Mouse (Mus musculus) testis, adult 2 months (tissue): ENCODE measurements at regions not wholly inside any gene's neighbourhood (a gene's known extent, or its start where the extent isn't known, plus 50 kb on each side); places are given as distances from the start of the nearest gene placed in this dataset.
A peak's percentile ranks its signal among the peaks of the same experiment; 100 is the strongest.

Experiments
- H3K27ac ChIP-seq: fragments of 200-500 bp; 2 replicates; pipeline ENCODE4 v1.5.1; 2012; ENCODE audit warnings: low read depth, low read length; ENCODE audit not compliant: control insufficient read depth, insufficient read depth
- H3K27me3 ChIP-seq: fragments of 200-500 bp; 2 replicates; pipeline ENCODE4 v1.6.1; 2012; ENCODE audit warnings: mild to moderate bottlenecking, low read length, moderate library complexity; ENCODE audit not compliant: control insufficient read depth, insufficient read depth
- H3K36me3 ChIP-seq: fragments of 200-500 bp; 2 replicates; pipeline ENCODE4 v1.6.1; 2012; ENCODE audit warnings: mild to moderate bottlenecking, low read length; ENCODE audit not compliant: control insufficient read depth, insufficient read depth
- H3K4me1 ChIP-seq: fragments of 200-500 bp; 2 replicates; pipeline ENCODE4 v1.6.1; 2012; ENCODE audit warnings: low read length; ENCODE audit not compliant: control insufficient read depth, insufficient read depth
- H3K4me3 ChIP-seq: fragments of 200-500 bp; 2 replicates; pipeline ENCODE4 v1.5.1; 2012; ENCODE audit warnings: low read depth, mild to moderate bottlenecking, low read length, moderate library complexity, mixed read lengths; ENCODE audit not compliant: control insufficient read depth
- CTCF ChIP-seq: fragments of 200-500 bp; IDR thresholded peaks from 2 replicates; pipeline ENCODE4 v1.5.1; 2012; ENCODE audit warnings: low read depth, mild to moderate bottlenecking, inconsistent platforms, low read length, moderate library complexity; ENCODE audit not compliant: control insufficient read depth, insufficient read depth, insufficient replicate concordance
- POLR2A ChIP-seq: fragments of 200-500 bp; IDR thresholded peaks from 2 replicates; pipeline ENCODE4 v1.6.1; 2012; ENCODE audit warnings: low read depth, mild to moderate bottlenecking, inconsistent platforms, low read length, moderate library complexity; ENCODE audit not compliant: control insufficient read depth

DNA sequence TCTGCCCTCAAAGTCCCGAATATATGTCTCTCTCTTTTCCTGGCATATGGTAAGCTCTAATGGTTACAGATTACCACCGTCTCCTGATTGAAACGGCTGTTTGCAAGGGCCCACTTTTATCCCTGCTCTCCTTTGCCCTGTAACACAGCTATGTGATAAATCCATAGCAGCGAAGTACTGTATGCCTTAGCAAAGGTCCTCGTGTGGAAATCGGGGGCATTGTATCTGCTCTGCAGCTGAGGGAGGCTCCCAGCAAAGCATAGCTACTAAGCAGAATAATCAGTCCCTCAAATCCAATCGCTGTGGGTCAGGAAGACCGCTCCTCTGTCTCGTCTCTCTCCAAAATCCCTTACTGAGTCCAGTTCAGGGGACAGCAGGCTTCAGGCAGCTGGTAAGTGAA, 331.0 kb upstream of the Onecut1 start:
- no peaks in the 10 kb centered on the region for H3K36me3 ChIP-seq
- no peak for TF ChIP-seq CTCF
- TF ChIP-seq POLR2A: no peak
- H3K27me3 ChIP-seq: no peaks in the 10 kb centered on the region
- no peak overlapping the region for H3K4me3 ChIP-seq
- H3K27ac ChIP-seq: no peak overlapping the region
- no peaks in the 10 kb centered on the region for H3K4me1 ChIP-seq

DNA sequence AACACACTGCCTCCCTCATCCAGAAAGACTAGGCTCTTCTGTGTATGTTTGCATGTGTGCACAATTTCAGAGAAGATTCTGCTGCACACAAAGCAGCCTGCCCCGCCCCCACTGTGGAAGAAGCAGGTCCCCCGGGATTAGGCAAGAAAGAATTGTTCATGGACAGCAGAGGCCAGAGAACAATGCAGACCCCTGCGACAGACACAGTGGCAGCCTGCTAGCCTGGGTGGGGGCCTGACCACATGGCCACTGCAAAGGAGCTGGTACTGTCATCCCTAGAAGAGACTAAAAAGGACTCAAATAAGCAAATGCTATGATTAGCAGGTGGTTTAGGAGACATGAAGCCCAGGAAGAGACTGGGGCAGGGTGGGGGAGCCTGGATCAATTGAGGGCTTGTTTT, 329.7 kb upstream of the Onecut1 start:
- Histone ChIP-seq H3K4me3 (no peak overlapping the region), H3K36me3 (no peaks in the 10 kb centered on the region), H3K27ac (no peak overlapping the region), H3K27me3 (no peaks in the 10 kb centered on the region), H3K4me1 (no peaks in the 10 kb centered on the region)
- TF ChIP-seq POLR2A: no peak
- TF ChIP-seq CTCF: no peak

DNA sequence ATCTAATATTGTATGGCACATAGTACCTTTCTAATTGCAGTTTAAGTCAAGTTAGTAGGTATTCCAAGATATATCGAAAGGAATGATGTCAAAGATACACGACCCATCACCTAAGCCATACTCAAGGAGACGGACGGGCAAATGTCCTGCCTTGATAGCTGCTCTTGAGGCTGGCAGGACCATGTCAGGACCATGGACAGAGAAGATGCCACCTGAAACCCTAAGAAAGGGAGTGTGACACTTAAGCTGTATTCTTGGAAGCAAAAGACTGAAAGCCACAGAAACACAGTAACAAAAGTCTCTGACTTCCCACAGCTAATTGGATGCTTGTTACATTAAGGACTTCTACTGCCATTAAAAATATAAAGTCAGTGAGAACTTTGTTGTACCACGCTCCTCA, 326.7 kb upstream of the Onecut1 start:
- H3K27me3 ChIP-seq: no peaks in the 10 kb centered on the region
- H3K27ac ChIP-seq: no peak overlapping the region
- H3K4me1 ChIP-seq: no peaks in the 10 kb centered on the region
- TF ChIP-seq CTCF: no peak
- TF ChIP-seq POLR2A: no peak
- H3K4me3 ChIP-seq: no peak overlapping the region
- no peaks in the 10 kb centered on the region for H3K36me3 ChIP-seq

DNA sequence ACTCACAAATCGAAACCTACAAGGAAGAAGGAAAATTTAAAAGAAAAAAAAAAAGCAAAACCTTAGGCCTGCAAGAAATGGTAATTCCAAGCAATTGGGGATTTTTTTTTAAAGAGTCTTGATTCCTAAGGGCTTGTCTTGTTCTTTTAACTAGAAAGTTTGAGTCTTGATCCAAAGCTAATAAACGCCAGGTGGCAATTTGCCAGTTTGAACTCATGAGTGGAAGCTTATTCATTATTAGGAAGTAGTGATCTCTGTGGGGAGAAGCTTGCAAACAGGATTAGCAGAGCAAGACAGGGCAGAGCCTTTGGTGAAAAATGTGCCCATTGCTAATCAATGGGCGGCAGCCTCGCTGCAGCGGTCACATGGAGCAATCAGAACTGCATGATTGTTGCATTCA, 305.6 kb upstream of the Onecut1 start:
- peak overlapping the region; percentile 64 for H3K4me3 ChIP-seq
- no peaks in the 10 kb centered on the region for H3K36me3 ChIP-seq
- TF ChIP-seq CTCF (no peak), POLR2A (no peak)
- no peaks in the 10 kb centered on the region for H3K27me3 ChIP-seq
- H3K27ac ChIP-seq: no peak overlapping the region
- H3K4me1 ChIP-seq: no peaks in the 10 kb centered on the region

DNA sequence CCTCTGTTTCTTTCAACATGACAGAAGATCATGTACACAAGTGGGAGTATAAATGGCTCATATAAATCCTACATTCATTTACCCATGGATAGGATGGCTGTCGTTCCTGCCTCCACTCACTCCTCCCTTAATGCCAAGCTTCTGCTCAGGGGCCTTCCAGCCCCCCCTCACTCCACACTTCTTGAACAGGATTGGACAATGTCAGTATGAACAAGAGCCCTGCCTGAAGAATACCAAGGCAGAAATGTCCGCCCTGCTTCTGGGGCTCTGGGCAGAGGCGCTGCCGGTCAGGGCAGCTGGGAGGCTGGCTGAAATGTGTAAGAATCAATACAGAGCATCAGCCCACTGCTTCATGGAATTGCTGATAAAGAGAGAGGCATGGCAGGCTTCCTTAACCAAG, 269.0 kb upstream of the Onecut1 start:
- Histone ChIP-seq H3K27ac (no peak overlapping the region), H3K4me3 (no peak overlapping the region), H3K27me3 (no peaks in the 10 kb centered on the region), H3K36me3 (no peaks in the 10 kb centered on the region), H3K4me1 (no peaks in the 10 kb centered on the region)
- TF ChIP-seq CTCF: no peak
- no peak for TF ChIP-seq POLR2A

DNA sequence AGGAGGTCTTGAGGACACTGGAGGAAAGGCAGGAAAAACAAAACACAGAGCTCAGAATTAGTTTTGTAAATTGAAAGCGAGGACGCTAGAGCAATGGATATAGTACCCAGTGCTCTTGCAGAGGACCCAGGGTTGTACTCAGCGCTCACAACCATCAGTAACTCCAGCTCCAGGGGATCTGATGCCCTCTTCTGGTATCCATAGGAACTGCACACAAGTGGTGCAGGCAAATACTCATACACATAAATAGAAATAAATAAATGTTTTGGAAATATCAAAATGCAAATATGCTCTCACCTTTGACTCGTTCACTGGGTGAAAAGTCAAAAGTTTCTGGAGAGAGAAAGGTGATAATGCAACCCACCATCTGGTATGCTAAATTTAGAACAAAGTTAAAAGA, 267.8 kb upstream of the Onecut1 start:
- no peaks in the 10 kb centered on the region for H3K4me1 ChIP-seq
- H3K27ac ChIP-seq: no peak overlapping the region
- TF ChIP-seq POLR2A: no peak
- TF ChIP-seq CTCF: no peak
- H3K27me3 ChIP-seq: no peaks in the 10 kb centered on the region
- H3K36me3 ChIP-seq: no peaks in the 10 kb centered on the region
- no peak overlapping the region for H3K4me3 ChIP-seq

DNA sequence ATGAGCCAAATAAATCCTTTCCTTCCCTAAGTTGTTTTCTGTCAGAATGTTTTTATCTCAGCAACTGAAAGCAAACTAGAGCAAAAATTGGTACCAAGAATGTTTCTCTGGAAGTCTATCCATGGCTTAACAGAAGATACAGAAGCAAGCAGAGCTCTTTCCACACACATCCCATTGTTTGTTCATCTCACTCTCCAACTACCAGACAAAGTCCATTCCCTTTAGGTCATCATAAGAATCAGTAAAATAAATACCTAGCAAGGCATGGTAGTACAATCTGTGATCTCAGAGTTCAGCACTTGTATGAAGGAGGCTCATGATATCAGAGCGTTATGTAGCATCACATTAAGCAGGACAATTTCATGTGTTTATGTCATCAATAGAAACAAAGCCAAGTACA, 257.3 kb upstream of the Onecut1 start:
- Histone ChIP-seq H3K4me1 (no peaks in the 10 kb centered on the region), H3K27me3 (no peaks in the 10 kb centered on the region), H3K36me3 (no peaks in the 10 kb centered on the region), H3K4me3 (no peak overlapping the region), H3K27ac (no peak overlapping the region)
- TF ChIP-seq CTCF (no peak), POLR2A (no peak)

DNA sequence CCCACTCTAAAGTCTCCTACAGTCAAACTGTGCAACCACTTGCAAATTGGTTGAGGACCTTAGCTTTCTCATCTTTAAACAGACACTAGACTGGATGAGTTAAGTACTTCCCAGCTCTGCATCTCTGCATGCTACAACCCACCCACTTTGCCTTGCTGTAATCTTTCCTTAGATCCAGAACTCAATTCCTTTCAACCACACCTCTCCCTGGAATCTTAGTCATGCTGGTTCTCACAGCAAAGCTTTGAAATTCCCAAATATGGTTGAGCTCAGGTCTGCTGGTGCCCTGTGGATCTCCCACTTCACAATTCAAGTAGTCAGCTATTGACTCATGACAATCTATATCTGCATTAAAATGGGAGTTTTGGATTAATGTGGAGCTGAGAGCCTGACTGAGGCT, 239.8 kb upstream of the Onecut1 start:
- no peaks in the 10 kb centered on the region for H3K4me1 ChIP-seq
- no peak overlapping the region for H3K4me3 ChIP-seq
- TF ChIP-seq POLR2A (no peak), CTCF (no peak)
- no peak overlapping the region for H3K27ac ChIP-seq
- H3K27me3 ChIP-seq: no peaks in the 10 kb centered on the region
- no peaks in the 10 kb centered on the region for H3K36me3 ChIP-seq
